Mouse (Mus musculus) embryonic facial prominence, embryonic 15.5 days (tissue): ENCODE measurements around the gene Trpv4. TPM values are rescaled to one million over a fixed set of nuclear protein-coding genes. Genes with fewer than 3 reads are reported as not detected.
A peak's percentile ranks its signal among the peaks of the same experiment; 100 is the strongest.

ENCODE experiments used
- ATAC-seq: fragments of 200-750 bp; cut with Nextera tagmentation; 2 replicates; pipeline ENCODE4 v1.8.0; 2017; ENCODE audit warnings: low read depth, moderate TSS enrichment; ENCODE audit not compliant: insufficient number of reproducible peaks, low FRiP score, low TSS enrichment
- H3K27ac ChIP-seq: fragments of 300-500 bp; sonication (generic); replicated peaks from 2 replicates; pipeline ENCODE4 v1.5.1; 2015; ENCODE audit warnings: mild to moderate bottlenecking, inconsistent platforms
- H3K27me3 ChIP-seq: fragments of 300-500 bp; sonication (generic); 2 replicates; pipeline ENCODE4 v1.6.1; 2015; ENCODE audit warnings: inconsistent platforms
- H3K36me3 ChIP-seq: fragments of 300-500 bp; sonication (generic); 2 replicates; pipeline ENCODE4 v1.6.1; 2015; ENCODE audit warnings: mild to moderate bottlenecking, inconsistent platforms
- H3K4me1 ChIP-seq: fragments of 300-500 bp; sonication (generic); 2 replicates; pipeline ENCODE4 v1.6.1; 2015; ENCODE audit warnings: inconsistent platforms
- H3K4me2 ChIP-seq: fragments of 300-500 bp; sonication (generic); replicated peaks from 2 replicates; pipeline ENCODE4 v1.6.1; 2015; ENCODE audit warnings: mild to moderate bottlenecking, inconsistent platforms
- H3K4me3 ChIP-seq: fragments of 300-500 bp; sonication (generic); replicated peaks from 2 replicates; pipeline ENCODE4 v1.5.1; 2015; ENCODE audit warnings: mild to moderate bottlenecking, inconsistent platforms
- H3K9ac ChIP-seq: fragments of 300-500 bp; sonication (generic); 2 replicates; pipeline ENCODE4 v1.6.1; 2015; ENCODE audit warnings: inconsistent platforms
- H3K9me3 ChIP-seq: fragments of 300-500 bp; sonication (generic); replicated peaks from 2 replicates; pipeline ENCODE4 v1.6.1; 2016; ENCODE audit warnings: inconsistent platforms
- whole genome bisulfite sequencing: fragments of 180-500 bp; shearing (Covaris S2); methylation state at CpG from one replicate; pipeline ENCODE4 v1.1.7; 2015; 5-methylcytosine and 5-hydroxymethylcytosine counted together
- polyA plus RNA-seq: library from polyadenylated mRNA; unstranded; fragments of >200 nt; fragmentation: Nextera tagmentation; extraction: Ambion mirVana; gene quantifications from 2 replicates; pipeline ENCODE4 v1.2.1, GENCODE M21; 2015

The Trpv4 gene
- polyA plus RNA-seq, 1 experiment from 2014 or later, result 15.0 TPM

- H3K27ac ChIP-seq, result peak overlapping the region; percentile 82
- 2% methylated on average over 27 of the region's 27 CpGs for WGBS
- no peaks in the 10 kb centered on the region for H3K9me3 ChIP-seq
- peak; percentile 74 for ATAC-seq
- peak overlapping the region; percentile 23 for H3K4me3 ChIP-seq
- H3K4me2 ChIP-seq, result peak overlapping the region; percentile 44
- H3K4me1 ChIP-seq, result peaks cover 67% of the 10 kb centered on the region
- H3K36me3 ChIP-seq, result no peaks in the 10 kb centered on the region
- peaks cover 3% of the 10 kb centered on the region; the same call in 1 of the 2 replicates for H3K27me3 ChIP-seq
- H3K9ac ChIP-seq, result no peak overlapping the region
Measured at GRCm38 (mm10) chr5:114647211-114647974, 10.8 kb downstream of the Trpv4 start.

DNA sequence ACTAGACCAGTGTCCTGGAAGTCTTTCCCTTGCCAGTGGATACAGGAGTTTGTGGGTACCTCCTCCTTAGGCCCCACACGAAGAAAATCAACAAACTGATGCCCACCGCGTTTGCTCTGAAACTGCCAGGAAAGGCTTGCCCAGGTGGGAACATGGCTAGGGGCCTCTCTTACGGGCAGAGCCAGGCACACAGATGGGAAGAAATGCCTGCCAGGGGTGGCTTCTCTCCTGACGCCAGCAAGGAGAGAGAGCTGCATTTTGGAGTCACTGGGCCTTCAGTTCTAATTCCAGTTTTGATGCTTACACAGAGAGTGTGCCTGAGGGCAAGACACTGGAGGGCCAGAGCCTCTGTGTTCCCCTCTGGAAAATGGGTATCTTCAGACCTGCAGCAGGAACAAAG lies 12.3 kb downstream of the Trpv4 start:
- Histone ChIP-seq H3K9me3 (no peaks in the 10 kb centered on the region), H3K36me3 (no peaks in the 10 kb centered on the region), H3K27me3 (peaks cover 3% of the 10 kb centered on the region), H3K4me2 (no peak overlapping the region), H3K4me1 (peaks cover 59% of the 10 kb centered on the region), H3K27ac (peak overlapping the region; percentile 55; the same call in 1 of the 2 replicates), H3K4me3 (no peak overlapping the region), H3K9ac (no peak overlapping the region)
- ATAC-seq, result no peak
- 69% methylated on average over 5 of the region's 5 CpGs for WGBS

- peak; percentile 68 for ATAC-seq
Measured at GRCm38 (mm10) chr5:114644918-114645317, 13.3 kb downstream of the Trpv4 start.

DNA sequence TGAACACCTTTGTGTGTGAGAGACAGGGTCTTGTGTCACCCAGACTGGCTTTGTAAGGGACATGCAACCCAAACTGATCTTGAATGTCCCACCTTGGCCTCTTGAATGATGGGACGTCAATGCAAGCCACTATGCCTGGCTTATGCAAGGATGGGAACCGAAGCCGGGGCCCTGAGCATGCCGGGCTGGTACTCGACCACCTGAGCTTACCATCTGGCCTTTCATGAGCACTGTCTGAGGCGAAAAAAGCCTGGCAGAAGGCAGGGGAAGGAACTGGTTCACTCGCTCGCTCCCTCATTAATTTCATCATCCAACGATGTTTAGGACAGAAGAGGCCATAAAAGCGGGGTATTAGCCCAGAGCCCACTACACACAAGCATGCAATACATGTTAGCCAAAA lies 17.4 kb downstream of the Trpv4 start:
- H3K9me3 ChIP-seq, result no peaks in the 10 kb centered on the region
- H3K4me3 ChIP-seq, result no peak overlapping the region
- peaks cover 25% of the 10 kb centered on the region for H3K4me1 ChIP-seq
- H3K4me2 ChIP-seq, result no peak overlapping the region
- WGBS, result 79% methylated on average over 10 of the region's 10 CpGs
- no peaks in the 10 kb centered on the region for H3K36me3 ChIP-seq
- ATAC-seq, result no peak
- H3K27ac ChIP-seq, result no peak overlapping the region
- no peak overlapping the region for H3K9ac ChIP-seq
- peaks cover 11% of the 10 kb centered on the region for H3K27me3 ChIP-seq

More at GRCm38 (mm10) chr5:114644918-114645317, 13.3 kb downstream of the Trpv4 start:
- no peak overlapping the region for H3K9ac ChIP-seq
- peak overlapping the region; percentile 55; the same call in 1 of the 2 replicates for H3K27ac ChIP-seq
- no peaks in the 10 kb centered on the region for H3K9me3 ChIP-seq
- H3K4me2 ChIP-seq, result no peak overlapping the region; the same call in 1 of the 2 replicates
- peaks cover 51% of the 10 kb centered on the region for H3K4me1 ChIP-seq
- no peak overlapping the region for H3K4me3 ChIP-seq
- 30% methylated on average over 6 of the region's 6 CpGs for WGBS
- peaks cover 3% of the 10 kb centered on the region for H3K27me3 ChIP-seq
- H3K36me3 ChIP-seq, result no peaks in the 10 kb centered on the region

DNA sequence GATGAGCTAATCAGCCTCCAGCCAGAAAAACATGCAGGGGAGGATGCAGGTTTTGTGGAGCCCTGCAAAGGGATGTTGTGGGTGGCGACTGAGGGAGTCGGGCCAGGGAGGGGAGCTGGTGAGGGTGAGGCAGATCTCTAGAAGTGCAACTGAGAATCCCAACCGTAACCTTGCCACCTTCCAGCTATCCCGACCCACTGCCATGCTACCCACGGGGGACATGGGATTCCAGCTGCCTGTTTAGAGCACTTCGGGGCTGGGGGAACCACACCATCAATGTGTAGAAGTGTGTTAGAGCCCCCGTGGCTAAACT lies 18.6 kb downstream of the Trpv4 start:
- no peak overlapping the region for H3K9ac ChIP-seq
- peaks cover 16% of the 10 kb centered on the region for H3K4me1 ChIP-seq
- no peak overlapping the region for H3K4me3 ChIP-seq
- H3K27ac ChIP-seq, result no peak overlapping the region
- no peak for ATAC-seq
- H3K4me2 ChIP-seq, result peak overlapping the region; percentile 45
- WGBS, result 16% methylated on average over 7 of the region's 7 CpGs
- H3K36me3 ChIP-seq, result 0 out of 2 replicates have a peak, but pooled peaks cover under 1% of the 10 kb centered on the region
- no peaks in the 10 kb centered on the region for H3K9me3 ChIP-seq
- H3K27me3 ChIP-seq, result peaks cover 9% of the 10 kb centered on the region

GRCm38 (mm10) chr5:114638769-114639644 lies 19.2 kb downstream of the Trpv4 start:
- Histone ChIP-seq H3K27me3 (peaks cover 9% of the 10 kb centered on the region), H3K9me3 (no peaks in the 10 kb centered on the region), H3K4me1 (peaks cover 16% of the 10 kb centered on the region), H3K4me2 (peak overlapping the region; percentile 45), H3K36me3 (peaks cover 7% of the 10 kb centered on the region; the same call in 1 of the 2 replicates), H3K4me3 (peak overlapping the region; percentile 18; the same call in 1 of the 2 replicates), H3K27ac (no peak overlapping the region), H3K9ac (no peak overlapping the region)
- ATAC-seq, result no peak; the same call in 1 of the 2 replicates
- WGBS, result 15% methylated on average over 22 of the region's 22 CpGs

GRCm38 (mm10) chr5:114636091-114636490 lies 22.1 kb downstream of the Trpv4 start:
- Histone ChIP-seq H3K27ac (no peak overlapping the region), H3K4me3 (no peak overlapping the region), H3K9ac (no peak overlapping the region), H3K4me2 (no peak overlapping the region), H3K9me3 (no peaks in the 10 kb centered on the region), H3K4me1 (peaks cover 16% of the 10 kb centered on the region), H3K27me3 (peaks cover 9% of the 10 kb centered on the region), H3K36me3 (peaks cover 8% of the 10 kb centered on the region; the same call in 1 of the 2 replicates)
- no peak for ATAC-seq
- 80% methylated on average over 25 of the region's 25 CpGs for WGBS

DNA sequence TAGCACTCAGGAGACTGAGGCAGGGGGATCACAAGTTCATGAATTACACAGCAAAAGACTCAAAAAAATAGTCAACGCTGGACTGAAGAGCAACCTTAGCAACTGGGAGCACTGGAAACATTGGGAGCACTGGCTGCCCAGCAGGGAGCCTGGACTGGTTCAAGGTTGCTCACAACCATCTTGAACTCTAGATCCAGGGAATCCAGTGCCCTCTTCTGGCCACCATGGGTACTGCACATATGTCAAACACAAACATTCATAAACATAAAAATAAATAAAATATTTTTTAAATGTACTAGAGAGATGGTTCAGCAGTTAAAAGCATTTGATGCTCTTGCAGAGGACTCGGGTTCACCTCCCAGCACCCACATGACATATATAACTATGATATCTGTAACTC lies 26.9 kb downstream of the Trpv4 start:
- 49% methylated on average over 2 of the region's 2 CpGs for WGBS
- no peak for ATAC-seq
- no peaks in the 10 kb centered on the region for H3K27me3 ChIP-seq

GRCm38 (mm10) chr5:114625590-114625989 lies 32.6 kb downstream of the Trpv4 start:
- no peak overlapping the region for H3K9ac ChIP-seq
- peaks cover 4% of the 10 kb centered on the region; the same call in 1 of the 2 replicates for H3K36me3 ChIP-seq
- H3K4me2 ChIP-seq, result no peak overlapping the region
- WGBS, result 21% methylated on average over 3 of the region's 3 CpGs
- no peak for ATAC-seq
- no peak overlapping the region for H3K27ac ChIP-seq
- no peak overlapping the region for H3K4me3 ChIP-seq
- H3K4me1 ChIP-seq, result no peaks in the 10 kb centered on the region
- no peaks in the 10 kb centered on the region for H3K27me3 ChIP-seq
- H3K9me3 ChIP-seq, result no peaks in the 10 kb centered on the region

More for the DNA sequence above, 26.9 kb downstream of the Trpv4 start:
- Histone ChIP-seq H3K4me2 (no peak overlapping the region), H3K36me3 (peaks cover 11% of the 10 kb centered on the region; the same call in 1 of the 2 replicates), H3K9ac (no peak overlapping the region), H3K4me1 (no peaks in the 10 kb centered on the region), H3K4me3 (no peak overlapping the region), H3K9me3 (no peaks in the 10 kb centered on the region), H3K27ac (no peak overlapping the region)

DNA sequence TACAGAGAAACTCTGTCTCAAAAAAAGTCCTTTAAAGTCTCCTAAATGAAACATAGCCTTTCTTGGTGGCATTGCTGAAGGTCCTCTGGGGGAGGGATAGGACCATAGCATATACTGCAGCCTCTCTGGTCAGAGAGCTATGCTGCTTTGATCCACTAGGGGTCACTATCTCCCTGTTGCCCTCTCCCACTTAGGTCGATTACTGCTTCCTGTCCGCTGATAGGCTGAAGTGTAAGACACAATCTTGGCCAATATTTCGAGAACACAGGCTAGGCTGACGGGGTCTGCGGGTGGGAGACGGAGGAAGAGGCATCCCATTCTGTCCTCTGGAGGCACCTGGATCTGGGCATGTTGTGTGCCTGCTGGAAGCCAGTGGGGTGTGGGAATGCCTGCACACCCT lies 37.9 kb downstream of the Trpv4 start:
- Histone ChIP-seq H3K9me3 (no peaks in the 10 kb centered on the region), H3K4me2 (no peak overlapping the region), H3K27ac (no peak overlapping the region), H3K4me1 (no peaks in the 10 kb centered on the region), H3K36me3 (no peaks in the 10 kb centered on the region), H3K27me3 (no peaks in the 10 kb centered on the region), H3K9ac (no peak overlapping the region), H3K4me3 (no peak overlapping the region)
- 37% methylated on average over 6 of the region's 6 CpGs for WGBS
- no peak for ATAC-seq

DNA sequence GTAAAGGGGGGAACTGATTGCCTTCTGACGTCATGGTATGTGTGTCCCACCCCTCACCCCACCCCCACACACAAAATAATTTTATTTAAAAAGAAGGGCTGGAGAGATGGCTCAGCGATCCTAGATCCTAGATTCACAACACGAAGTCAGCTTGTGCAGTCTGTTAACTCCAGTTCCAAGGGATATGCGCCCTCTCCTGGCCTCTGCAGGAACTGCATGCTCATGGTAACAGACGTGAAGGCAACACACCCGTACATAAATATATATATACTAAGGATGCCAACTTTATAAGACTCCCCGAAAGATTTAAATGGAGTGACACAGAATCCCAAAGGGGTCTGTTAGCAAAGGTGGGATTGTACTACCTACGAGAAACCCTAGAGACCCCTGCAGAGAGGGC lies 39.4 kb downstream of the Trpv4 start:
- Histone ChIP-seq H3K27ac (no peak overlapping the region), H3K4me1 (no peaks in the 10 kb centered on the region), H3K4me2 (no peak overlapping the region), H3K9ac (no peak overlapping the region), H3K9me3 (no peaks in the 10 kb centered on the region), H3K27me3 (no peaks in the 10 kb centered on the region), H3K36me3 (no peaks in the 10 kb centered on the region), H3K4me3 (no peak overlapping the region)
- no peak for ATAC-seq
- WGBS, result 26% methylated on average over 8 of the region's 8 CpGs
